Mouse (Mus musculus): ENCODE data around the gene Mtch1. TPM values are rescaled to one million over a fixed set of nuclear protein-coding genes. Genes with fewer than 3 reads are reported as not detected.
A peak's percentile ranks its signal among the peaks of the same experiment; 100 is the strongest.

The Mtch1 gene
- polyA plus RNA-seq, 1 experiment: 741 TPM

- Histone ChIP-seq H3K4me2 (ENCODE audit: low read depth) (no peak overlapping the region), H3K4me3 (no peak overlapping the region), H3K36me3 (ENCODE audit: control insufficient read depth, insufficient read depth) (peaks cover 28% of the 10 kb centered on the region), H3ac (ENCODE audit: control insufficient read depth, insufficient read length) (no peak overlapping the region), H3K79me2 (ENCODE audit: control insufficient read depth, insufficient read depth) (no peaks in the 10 kb centered on the region), H3K27me3 (ENCODE audit: control insufficient read depth, insufficient read depth, insufficient read length) (no peaks in the 10 kb centered on the region)
- TF ChIP-seq TCF12 (IDR thresholded peaks at IDR 0.05; ENCODE audit: insufficient read depth, poor library complexity, severe bottlenecking) (peak; percentile 49), SRF (IDR thresholded peaks at IDR 0.05; ENCODE audit: control insufficient read depth, insufficient read length, low read depth) (no peak), REST (IDR thresholded peaks at IDR 0.05; ENCODE audit: insufficient read depth, insufficient read length) (no peak), USF1 (IDR thresholded peaks at IDR 0.05; ENCODE audit: low read depth) (no peak), MYOG (IDR thresholded peaks at IDR 0.05; ENCODE audit: control insufficient read depth in 1 of 3, insufficient read depth in 1 of 3, insufficient read length in 2 of 3, low read depth in 2 of 3) (peak; percentile 42 to 95 (median 82)), MYOD1 (IDR thresholded peaks at IDR 0.05; ENCODE audit: control insufficient read depth in 1 of 3, insufficient read length in 2 of 3, low read depth in 2 of 3) (peak in 2 of 3 experiments; percentile 84 to 92), MAX (IDR thresholded peaks at IDR 0.05; ENCODE audit: low read depth) (no peak), CEBPB (IDR thresholded peaks at IDR 0.05; ENCODE audit: insufficient read depth, poor library complexity, severe bottlenecking) (no peak), POLR2A (IDR thresholded peaks at IDR 0.05; ENCODE audit: insufficient read length, low read depth) (no peak), E2F4 (IDR thresholded peaks at IDR 0.05; ENCODE audit: insufficient read depth) (no peak), POLR2AphosphoS2 (IDR thresholded peaks at IDR 0.05; ENCODE audit: insufficient read length, low read depth) (no peak), TCF3 (IDR thresholded peaks at IDR 0.05; ENCODE audit: insufficient read length, low read depth) (peak; percentile 71)
Observed at GRCm38 (mm10) chr17:29337979-29338823, 9.5 kb downstream of the Mtch1 start.

GRCm38 (mm10) chr17:29336266-29336990 is 11.3 kb downstream of the Mtch1 start:
- Histone ChIP-seq H3K36me3 (ENCODE audit: control insufficient read depth, insufficient read depth) (peaks cover 35% of the 10 kb centered on the region), H3ac (ENCODE audit: control insufficient read depth, insufficient read length) (no peak overlapping the region), H3K4me3 (no peak overlapping the region), H3K4me2 (ENCODE audit: low read depth) (no peak overlapping the region), H3K79me2 (ENCODE audit: control insufficient read depth, insufficient read depth) (no peaks in the 10 kb centered on the region), H3K27me3 (ENCODE audit: control insufficient read depth, insufficient read depth, insufficient read length) (no peaks in the 10 kb centered on the region)
- no peak for TF ChIP-seq MYOD1 (IDR thresholded peaks at IDR 0.05; ENCODE audit: control insufficient read depth in 1 of 3, insufficient read length in 2 of 3, low read depth in 2 of 3)
- no peak for TF ChIP-seq SRF (IDR thresholded peaks at IDR 0.05; ENCODE audit: control insufficient read depth, insufficient read length, low read depth)
- no peak for TF ChIP-seq TCF12 (IDR thresholded peaks at IDR 0.05; ENCODE audit: insufficient read depth, poor library complexity, severe bottlenecking)
- TF ChIP-seq POLR2AphosphoS2 (IDR thresholded peaks at IDR 0.05; ENCODE audit: insufficient read length, low read depth): no peak
- TF ChIP-seq E2F4 (IDR thresholded peaks at IDR 0.05; ENCODE audit: insufficient read depth): no peak

- Histone ChIP-seq H3K27me3 (ENCODE audit: control insufficient read depth, insufficient read depth, insufficient read length) (no peaks in the 10 kb centered on the region), H3ac (ENCODE audit: control insufficient read depth, insufficient read length) (no peak overlapping the region), H3K4me2 (ENCODE audit: low read depth) (peak overlapping the region; percentile 63), H3K79me2 (ENCODE audit: control insufficient read depth, insufficient read depth) (no peaks in the 10 kb centered on the region), H3K36me3 (ENCODE audit: control insufficient read depth, insufficient read depth) (peaks cover 15% of the 10 kb centered on the region), H3K4me3 (no peak overlapping the region)
- TF ChIP-seq MAX (IDR thresholded peaks at IDR 0.05; ENCODE audit: low read depth) (no peak), TCF12 (IDR thresholded peaks at IDR 0.05; ENCODE audit: insufficient read depth, poor library complexity, severe bottlenecking) (no peak), POLR2AphosphoS2 (IDR thresholded peaks at IDR 0.05; ENCODE audit: insufficient read length, low read depth) (no peak), REST (IDR thresholded peaks at IDR 0.05; ENCODE audit: insufficient read depth, insufficient read length) (no peak), MYOD1 (IDR thresholded peaks at IDR 0.05; ENCODE audit: control insufficient read depth in 1 of 3, insufficient read length in 2 of 3, low read depth in 2 of 3) (no peak), TCF3 (IDR thresholded peaks at IDR 0.05; ENCODE audit: insufficient read length, low read depth) (no peak), MYOG (IDR thresholded peaks at IDR 0.05; ENCODE audit: control insufficient read depth in 1 of 3, insufficient read depth in 1 of 3, insufficient read length in 2 of 3, low read depth in 2 of 3) (no peak), SRF (IDR thresholded peaks at IDR 0.05; ENCODE audit: control insufficient read depth, insufficient read length, low read depth) (no peak), USF1 (IDR thresholded peaks at IDR 0.05; ENCODE audit: low read depth) (no peak), CEBPB (IDR thresholded peaks at IDR 0.05; ENCODE audit: insufficient read depth, poor library complexity, severe bottlenecking) (no peak), POLR2A (IDR thresholded peaks at IDR 0.05; ENCODE audit: insufficient read length, low read depth) (no peak), E2F4 (IDR thresholded peaks at IDR 0.05; ENCODE audit: insufficient read depth) (no peak)
Observed at GRCm38 (mm10) chr17:29332186-29332685, 15.5 kb downstream of the Mtch1 start.

- TF ChIP-seq SRF (IDR thresholded peaks at IDR 0.05; ENCODE audit: control insufficient read depth, insufficient read length, low read depth) (no peak), TCF3 (IDR thresholded peaks at IDR 0.05; ENCODE audit: insufficient read length, low read depth) (peak; percentile 76), REST (IDR thresholded peaks at IDR 0.05; ENCODE audit: insufficient read depth, insufficient read length) (no peak), MYOD1 (IDR thresholded peaks at IDR 0.05; ENCODE audit: control insufficient read depth in 1 of 3, insufficient read length in 2 of 3, low read depth in 2 of 3) (peak; percentile 78 to 84 (median 79)), MYOG (IDR thresholded peaks at IDR 0.05; ENCODE audit: control insufficient read depth in 1 of 3, insufficient read depth in 1 of 3, insufficient read length in 2 of 3, low read depth in 2 of 3) (peak; percentile 81 to 85 (median 82)), TCF12 (IDR thresholded peaks at IDR 0.05; ENCODE audit: insufficient read depth, poor library complexity, severe bottlenecking) (peak; percentile 85)
- H3K4me3 ChIP-seq: no peak overlapping the region
- no peaks in the 10 kb centered on the region for H3K27me3 ChIP-seq (ENCODE audit: control insufficient read depth, insufficient read depth, insufficient read length)
- H3ac ChIP-seq (ENCODE audit: control insufficient read depth, insufficient read length): no peak overlapping the region
- H3K4me2 ChIP-seq (ENCODE audit: low read depth): peak overlapping the region; percentile 63
- peaks cover 13% of the 10 kb centered on the region for H3K36me3 ChIP-seq (ENCODE audit: control insufficient read depth, insufficient read depth)
- H3K79me2 ChIP-seq (ENCODE audit: control insufficient read depth, insufficient read depth): no peaks in the 10 kb centered on the region
Observed at GRCm38 (mm10) chr17:29330671-29331410, 16.9 kb downstream of the Mtch1 start.

All from myocyte (in vitro differentiated cells).